Mouse (Mus musculus) cerebellum, postnatal 25 days (tissue): Measurements from ENCODE around the gene Dennd1a.
A peak's percentile ranks its signal among the peaks of the same experiment; 100 is the strongest.

ENCODE experiments used
- DNase-seq, 2 experiments: peaks; one replicate each; pipeline ENCODE4 v3.0.0; 2021; ENCODE audit warnings: mixed read lengths in 2 of 2

Dennd1a gene

DNA sequence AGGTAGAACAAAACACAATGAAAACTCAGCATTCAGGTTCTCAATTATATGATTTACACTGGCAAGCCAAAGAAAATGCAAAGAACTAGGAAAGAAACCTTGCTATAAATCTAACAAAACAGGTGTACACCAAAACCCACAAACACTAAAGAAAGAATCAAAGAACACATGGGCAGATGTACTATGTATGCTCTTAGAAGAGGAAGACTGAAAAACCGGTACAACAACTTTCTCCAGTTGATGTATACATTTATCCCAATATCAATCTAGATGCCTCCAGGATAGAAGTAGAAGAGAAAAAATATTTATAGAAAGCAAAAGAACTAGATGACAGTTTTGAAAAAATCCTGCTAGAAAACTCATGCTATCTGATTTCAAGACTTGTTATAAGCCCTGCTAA lies 184.5 kb downstream of the Dennd1a start:
- DNase-seq = no peak

DNA sequence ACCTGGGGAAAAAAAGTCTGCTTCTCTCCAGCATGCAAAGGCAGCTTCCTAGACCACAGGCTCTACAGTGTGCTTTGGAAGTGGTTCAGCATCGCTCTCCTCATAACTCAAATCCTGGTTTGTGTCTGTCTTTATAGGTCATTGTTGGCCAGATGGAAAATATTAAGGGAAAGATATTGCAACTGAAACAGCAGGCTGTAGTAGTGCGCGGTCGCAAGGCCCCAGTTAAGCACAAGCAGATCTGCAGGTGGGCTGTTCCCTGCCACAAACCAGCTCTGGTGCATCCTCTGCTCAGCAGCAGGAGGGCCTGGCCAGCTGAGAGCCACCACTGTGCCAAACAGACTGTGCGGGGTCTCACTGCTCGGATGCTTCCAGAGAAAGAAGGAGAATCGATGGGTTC lies 186.9 kb downstream of the Dennd1a start:
- DNase-seq = peak; percentile 35 to 37

DNA sequence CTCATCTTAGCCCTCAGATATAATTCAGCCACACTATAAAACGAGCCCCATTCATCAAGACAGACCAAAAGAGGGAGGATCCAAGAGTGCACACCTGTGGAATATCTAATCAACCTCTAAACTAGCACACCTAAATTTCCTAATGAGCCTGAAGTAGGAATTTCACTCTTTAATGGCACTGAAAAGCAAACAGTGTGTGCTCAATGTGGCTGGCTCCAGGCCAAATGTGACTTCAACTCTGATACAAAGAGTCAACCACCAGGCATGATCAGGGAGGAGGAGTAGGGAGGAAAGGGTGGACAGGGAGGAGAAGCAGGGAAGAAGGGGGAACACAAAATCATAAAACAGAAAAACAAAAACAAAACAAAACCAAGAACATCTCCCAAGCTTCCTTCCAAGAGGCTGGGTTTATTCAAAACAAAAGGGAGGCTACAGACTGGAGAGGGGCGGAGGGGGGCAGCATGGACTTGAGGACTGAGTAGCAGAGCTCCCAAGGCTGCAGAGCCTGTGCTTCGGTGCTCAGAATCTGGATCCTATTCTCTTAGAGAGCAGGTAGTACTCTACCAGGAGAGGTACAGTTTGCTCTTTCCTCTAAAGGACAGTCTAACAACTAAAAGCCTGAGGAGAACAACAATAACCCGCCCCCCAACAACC lies 187.9 kb downstream of the Dennd1a start:
- DNase-seq = peak; percentile 16 to 61

DNA sequence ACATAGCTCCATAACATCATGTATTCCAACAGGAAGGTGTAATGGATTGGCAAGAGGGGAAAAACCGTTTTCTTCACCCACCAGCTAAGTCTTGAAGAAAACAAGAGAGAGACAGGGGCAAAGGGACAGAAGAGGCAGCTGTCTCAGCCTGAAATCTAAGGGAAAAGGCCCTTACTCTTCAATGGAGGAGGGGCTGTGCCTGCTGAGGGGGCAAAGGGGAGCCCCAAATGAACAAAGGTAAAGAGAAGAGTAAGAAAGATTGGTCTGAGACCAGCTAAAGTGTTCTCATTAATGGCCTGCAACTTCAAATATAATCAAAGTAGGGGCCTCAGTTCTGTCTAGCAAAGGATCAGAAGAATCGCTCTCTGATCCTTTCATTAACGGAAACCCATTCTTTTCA lies 189.7 kb downstream of the Dennd1a start:
- DNase-seq = no peak

DNA sequence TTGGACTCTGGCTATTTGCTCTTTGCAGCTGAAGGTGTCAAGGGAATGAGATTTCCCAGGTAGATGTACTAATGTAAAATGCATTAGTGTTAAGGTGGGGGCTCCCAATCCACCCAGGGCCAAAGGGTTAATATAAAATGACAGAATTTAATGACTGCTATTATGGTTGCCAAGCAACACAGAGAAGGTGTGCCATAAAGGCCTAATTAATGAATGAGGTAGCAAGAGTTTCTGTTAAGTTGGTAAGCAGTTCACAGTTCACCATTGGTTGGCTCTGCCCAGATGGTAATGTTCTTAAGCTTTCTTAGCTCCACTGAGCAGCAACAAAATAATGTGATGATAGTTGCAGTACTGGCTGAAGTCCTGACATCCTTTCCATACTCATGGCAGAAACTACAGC lies 190.9 kb downstream of the Dennd1a start:
- no peak for DNase-seq

DNA sequence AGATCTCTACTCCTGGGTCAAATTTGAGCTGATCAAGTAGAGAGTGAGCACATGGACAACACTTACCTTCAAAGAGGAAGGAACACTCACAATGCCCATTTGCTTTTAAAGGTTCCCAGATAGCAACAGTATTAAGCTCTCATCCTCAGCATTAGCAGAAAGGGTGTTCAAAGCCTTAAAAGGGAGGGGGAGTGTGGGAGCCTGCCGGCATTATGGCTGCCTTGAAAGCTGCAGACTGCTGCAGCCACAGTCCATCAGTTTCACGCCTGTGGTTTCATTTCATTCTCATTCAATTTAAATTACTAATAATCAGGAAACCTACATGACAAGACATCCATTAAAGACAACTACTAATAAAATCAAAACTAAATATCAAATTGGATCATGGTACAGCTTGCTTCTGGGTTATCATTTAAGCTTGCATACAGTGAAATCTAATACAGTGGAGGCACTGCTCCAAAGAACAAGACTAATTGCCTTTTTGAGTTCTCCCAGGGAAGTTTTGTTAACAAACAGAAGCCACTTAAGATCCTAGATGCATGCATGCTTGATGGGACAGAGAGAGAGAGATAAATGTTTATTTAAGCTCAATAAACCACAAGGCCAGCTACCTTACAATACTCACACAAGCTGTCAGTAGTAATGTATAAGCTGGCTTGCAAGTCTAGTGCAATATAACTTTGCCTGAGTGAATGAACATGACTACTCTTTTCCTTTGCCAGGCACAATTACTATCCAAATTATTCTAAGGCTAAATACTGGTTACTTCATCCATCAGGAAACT lies 192.6 kb downstream of the Dennd1a start:
- no peak for DNase-seq

DNA sequence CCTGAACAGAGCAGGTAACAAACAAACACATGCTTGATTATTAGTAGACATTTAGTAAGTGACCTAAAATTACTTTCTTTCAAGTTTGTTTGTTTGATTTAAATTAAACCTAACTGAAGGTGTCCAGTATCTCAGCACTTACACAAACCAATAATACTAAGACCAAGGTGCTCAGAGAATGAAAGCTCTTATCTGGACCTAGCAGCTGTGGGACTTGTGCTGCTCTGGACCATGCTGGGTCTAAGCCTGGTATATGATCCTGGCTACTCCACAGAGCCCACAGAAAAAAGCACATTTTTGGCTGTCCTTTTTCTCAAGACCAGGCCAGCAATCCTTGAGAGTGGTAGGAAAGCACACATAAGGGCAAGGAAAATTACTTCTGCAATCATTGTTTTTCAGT lies 193.2 kb downstream of the Dennd1a start:
- no peak for DNase-seq

DNA sequence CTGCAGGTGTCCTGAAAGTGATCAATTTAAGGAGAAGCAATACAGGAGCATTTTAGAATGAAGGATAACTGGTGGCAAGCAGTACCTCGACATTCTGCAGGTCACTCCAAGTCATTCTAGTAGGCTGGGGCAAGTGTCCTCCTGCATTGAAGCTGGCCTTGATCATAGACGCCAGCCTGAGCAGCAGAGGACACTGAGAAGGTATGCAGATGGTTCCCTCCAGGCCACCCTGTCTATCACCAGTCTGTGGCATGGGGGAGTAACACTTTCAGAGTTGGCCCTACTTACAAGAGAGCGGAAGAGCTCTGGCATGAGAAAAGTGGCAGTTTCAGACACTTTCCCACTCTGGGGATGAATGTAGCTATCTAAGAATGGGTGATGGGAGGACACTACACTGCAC lies 193.9 kb downstream of the Dennd1a start:
- peak; percentile 37 to 59 for DNase-seq

DNA sequence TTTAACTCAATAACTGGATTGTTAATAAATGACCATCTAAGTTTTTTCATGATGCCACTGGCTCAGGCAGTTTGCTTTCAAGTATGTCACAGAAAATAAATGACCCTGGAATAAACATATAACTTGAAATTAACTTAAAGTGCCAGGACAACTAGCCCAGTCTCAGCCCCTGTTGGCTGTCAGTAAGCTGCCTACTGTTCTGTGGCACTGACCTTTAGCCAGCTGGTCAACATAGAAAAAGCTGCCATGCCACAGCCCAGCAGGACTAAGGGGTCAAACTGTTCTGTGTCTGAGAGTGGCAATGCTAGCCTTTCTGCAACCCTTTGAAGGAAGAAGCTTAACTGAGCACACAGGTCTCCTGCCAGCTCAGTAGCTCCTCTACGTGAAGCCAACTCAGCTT lies 198.8 kb downstream of the Dennd1a start:
- DNase-seq = peak; percentile 18 to 38

DNA sequence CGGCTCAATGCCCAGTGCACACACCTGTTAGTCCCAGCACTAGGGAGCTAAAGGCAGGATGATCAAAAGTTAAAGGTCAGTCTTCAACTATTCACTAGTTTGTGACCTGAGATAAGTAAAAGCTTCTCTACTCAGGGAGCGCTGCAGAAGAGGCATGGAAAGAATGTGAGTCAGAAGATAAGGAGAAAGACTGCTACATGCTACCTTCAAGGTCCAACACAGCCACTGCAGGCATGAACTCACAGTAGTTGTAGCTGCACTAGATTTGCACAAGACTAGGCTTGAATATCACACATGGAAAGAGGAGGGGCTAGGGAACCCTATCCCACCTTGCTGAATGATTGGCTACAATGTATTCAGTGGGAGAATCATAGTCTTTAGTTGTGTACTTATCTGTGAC lies 202.1 kb downstream of the Dennd1a start:
- DNase-seq = no peak

DNA sequence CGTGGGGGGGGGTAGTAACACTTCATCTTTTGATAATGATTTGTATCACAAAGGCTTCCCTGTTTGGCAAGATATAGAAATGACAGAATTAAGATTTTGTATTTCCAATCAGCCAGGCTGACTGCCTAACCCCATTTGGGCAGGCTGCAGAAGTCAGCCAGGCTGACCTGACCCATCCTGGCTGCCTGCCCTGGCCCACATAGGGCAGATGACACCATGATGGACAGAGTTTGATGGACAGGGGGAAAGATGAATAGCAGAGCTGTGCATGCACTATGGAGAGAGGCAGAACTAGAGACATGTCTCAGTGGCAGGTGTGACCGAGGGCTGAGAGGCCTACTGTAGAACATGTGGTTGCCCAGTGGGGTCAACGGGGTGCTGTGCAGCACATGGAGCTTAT lies 203.9 kb downstream of the Dennd1a start:
- peak; percentile 10 to 24 for DNase-seq

DNA sequence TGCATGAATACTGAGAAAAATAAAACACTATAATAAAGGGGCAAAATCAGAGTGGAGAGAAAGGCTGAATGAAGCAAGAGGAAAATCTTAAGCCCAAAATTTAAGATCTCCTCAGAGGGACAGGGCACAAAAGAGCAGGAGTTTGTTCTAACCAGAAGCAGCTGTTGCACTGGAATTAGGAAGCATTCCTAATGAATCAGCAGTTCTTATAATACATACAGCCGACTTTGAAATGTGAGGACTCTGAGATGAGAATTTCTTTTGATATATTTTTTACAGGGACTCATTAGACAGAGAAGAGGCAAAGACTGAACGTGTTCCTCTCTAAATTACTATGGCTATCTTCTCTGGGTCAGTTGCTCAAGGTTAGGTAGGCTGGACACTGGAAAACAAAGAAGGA lies 212.7 kb downstream of the Dennd1a start:
- no peak for DNase-seq

DNA sequence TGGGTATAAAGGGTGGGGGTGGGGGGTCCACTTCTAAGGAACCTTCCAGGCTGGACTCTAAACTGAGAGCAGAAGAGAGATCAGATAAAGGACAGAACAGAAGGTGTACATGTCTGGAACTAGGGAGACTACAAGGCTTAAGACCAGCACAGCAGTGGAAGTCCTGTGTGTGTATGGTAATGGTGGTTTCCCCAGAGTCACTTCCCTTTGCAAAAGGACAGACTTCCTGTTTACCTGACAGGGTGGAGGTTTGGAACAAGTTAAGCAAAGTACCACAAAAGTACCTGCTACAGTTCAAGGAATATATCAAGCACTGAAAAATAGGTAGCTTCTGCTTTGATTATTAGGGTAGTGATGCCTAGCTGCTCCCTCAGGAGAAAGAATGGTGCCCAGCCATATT lies 215.1 kb downstream of the Dennd1a start:
- DNase-seq = no peak

DNA sequence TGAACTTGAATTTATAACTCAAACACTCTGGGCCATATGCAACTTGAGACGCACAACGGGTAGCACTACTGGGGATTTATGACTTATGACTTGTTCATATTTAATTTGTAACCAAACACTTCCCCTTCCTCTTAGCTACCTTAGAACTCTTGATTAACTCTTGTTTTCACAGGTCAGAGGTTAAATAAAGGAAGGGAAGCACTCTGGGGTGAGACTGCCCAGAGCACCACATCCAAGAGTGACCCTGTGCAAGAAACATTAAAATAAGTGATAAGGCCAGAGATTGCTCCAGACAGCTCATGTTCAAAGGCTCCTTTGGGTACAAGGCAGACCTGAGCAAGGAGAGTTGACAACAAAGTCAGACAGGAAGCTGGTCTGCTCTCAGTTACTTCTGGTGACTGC lies 219.0 kb downstream of the Dennd1a start:
- DNase-seq = no peak

DNA sequence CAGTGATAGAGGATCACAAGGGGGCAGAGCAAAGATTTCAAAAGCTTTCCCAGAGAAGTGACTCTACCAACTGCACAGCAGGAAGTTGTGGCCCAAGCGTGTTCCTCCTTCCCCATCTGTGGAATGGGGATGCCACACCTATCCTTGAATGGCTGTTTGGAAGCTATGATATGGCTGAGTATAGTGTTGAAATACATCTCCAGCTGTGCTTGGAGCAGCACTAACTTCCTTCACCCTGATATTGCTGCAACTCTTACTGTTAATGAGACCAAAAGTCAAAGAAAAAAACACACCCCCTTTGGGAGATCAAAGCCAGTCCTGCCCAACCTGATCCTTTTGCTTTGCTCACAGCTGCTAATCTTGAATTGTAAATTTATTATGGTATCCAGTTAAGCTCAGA lies 221.3 kb downstream of the Dennd1a start:
- DNase-seq = no peak

DNA sequence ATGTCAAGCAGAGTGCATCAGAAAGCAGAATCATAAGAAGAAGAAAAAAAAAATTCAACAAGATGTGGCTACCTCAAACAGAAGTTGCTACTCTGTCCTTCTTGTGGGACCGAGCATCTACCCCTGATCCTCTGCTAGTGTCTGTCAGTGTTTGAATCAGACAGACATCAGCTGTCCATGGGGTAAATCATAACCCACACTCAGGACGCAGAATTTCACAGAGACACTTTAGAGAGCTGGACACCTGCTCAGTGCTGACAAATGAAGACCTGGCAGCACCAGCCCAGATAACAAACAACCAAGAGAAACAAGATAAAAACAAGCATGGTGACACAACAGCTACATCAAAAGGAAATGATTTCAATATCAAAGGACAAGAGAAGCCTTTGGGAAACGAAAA lies 222.9 kb downstream of the Dennd1a start:
- DNase-seq = no peak

DNA sequence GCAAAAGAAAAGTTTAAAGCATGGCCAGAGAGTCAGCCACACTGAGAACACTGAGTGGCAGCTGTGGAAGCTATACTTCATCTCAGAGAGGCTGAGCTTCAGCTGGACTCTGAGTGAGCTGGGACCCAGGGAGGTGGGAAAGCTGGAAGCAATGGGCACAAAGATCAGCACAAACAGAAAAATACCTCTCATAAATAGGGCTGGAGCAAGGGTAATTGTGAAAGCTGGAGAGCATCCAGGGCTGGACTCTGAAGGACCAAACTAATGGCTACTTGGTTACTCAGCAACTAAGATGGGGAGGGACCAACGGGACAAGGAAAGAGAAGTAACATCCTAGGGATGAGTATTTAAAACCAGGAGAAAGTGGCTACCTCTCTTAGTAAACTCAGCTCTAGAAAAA lies 225.0 kb downstream of the Dennd1a start:
- DNase-seq = no peak

DNA sequence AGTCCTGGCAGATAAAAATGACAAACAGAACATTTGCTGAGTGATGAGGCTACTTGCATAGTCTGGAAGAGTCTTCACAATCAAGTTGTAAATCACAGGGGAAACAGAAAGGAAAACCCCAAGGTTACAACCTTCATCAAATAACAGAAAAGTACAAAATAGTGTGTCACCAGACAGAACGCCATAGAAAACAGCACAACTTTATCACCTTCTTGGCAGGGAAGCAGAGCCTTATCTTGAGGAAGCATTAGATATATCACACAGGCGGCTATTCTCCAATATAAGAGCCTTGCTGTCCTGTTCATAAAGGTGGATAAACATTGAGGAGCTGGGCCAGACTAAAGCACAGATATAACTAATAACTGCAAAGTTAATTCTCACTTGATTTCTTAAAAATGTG lies 225.7 kb downstream of the Dennd1a start:
- DNase-seq = no peak

DNA sequence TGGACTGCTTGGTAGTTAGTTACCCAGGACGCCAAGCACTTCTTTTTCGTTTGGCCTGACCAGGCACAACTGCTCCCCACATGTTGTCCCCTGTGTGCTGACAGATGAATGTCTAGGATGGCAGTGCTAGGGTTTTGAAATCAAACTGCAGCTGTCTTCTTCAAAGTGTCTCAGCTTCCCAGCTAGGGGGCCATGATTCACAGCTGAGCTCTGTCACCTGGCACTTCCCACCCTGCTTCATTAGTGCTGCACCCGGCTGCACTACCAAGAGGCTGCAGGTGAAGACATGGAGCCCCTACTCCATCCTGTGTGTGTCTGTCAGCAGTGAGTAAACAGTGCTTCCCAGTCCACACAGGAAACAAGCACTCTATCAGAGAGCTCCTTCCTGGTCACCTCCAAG lies 234.8 kb downstream of the Dennd1a start:
- DNase-seq = no peak

DNA sequence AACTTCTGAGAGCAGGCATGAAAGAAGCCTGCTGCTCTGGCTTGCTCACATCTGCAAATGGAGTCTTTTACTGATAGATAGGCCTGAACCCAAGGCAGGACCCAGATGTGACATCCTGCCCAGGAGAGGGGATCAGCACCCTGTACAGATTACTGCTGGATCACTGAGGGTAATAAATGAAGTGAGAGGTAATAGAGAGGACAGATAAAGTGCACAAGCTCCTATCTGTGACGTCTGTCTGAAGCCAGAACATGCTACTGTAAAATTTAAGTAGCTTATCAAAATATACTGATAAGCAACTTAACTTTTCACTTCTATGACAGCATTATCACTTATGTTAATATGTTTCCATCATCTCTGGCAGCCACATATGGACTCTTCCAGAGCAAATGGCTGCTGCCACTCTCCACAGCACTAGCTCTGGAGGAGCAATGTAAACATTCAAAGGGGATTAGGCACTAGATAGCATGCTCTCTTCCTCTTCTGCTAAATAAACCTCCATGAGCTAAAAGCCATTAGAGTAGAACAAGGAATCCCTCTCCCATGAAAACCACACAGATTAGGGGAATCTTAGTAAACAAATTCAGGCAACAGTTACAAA lies 235.6 kb downstream of the Dennd1a start:
- no peak for DNase-seq

DNA sequence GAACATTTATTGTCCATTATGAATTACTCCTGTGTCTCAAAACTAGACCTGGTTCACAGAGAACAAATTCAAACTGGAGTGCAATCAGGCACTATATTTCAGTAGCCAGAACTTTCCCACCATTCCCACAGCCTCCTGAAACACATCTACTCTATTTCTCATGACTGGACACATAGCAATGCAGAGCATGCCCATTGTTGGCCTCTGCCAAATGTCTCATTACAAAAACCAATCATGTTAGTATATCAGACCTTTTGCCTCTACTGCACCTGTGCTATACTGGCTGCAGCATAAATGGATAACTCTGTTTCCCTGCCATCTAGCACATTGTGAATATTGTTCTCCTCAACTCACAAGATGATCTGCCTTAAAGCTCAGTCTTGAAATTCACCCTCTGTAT lies 238.2 kb downstream of the Dennd1a start:
- no peak for DNase-seq

DNA sequence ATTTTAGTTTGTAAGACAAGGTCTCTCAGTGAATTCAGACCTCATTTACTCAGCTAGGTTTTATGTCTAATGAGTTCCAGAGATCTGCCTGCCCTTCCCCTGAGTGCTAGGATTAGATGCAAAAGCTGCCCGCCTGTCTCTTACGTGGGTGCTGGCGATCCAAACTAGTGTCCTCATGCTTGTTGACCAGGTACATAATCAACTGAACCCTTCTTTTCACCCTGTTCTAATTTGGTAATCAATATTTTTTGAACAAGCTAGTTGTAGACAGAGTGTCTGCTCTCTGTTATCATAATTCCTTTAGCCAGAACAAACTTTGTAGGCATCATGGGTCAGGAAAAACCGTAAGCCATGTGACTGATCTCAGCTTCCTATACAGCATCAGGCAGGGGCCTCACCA lies 241.9 kb downstream of the Dennd1a start:
- no peak for DNase-seq

DNA sequence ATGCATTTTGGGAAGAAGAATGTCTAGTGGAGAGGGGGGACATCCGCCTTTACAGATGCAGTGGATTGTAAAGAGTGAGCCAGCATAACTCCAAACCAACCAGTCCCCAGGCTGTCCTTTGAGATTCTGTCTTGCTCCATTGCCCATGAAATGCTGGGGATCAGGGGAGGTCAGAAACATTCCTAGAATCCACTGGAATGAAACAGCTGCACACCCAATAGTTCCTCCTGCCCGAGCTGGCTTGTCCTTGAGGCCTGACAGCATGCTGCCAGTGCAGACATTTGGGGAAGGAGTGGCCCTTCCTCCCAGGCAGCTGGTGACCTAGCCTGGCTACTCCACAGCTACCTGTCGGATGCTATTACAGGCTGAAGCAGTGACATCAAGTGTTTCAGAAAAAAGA lies 246.3 kb downstream of the Dennd1a start:
- DNase-seq = peak; percentile 30 to 47

DNA sequence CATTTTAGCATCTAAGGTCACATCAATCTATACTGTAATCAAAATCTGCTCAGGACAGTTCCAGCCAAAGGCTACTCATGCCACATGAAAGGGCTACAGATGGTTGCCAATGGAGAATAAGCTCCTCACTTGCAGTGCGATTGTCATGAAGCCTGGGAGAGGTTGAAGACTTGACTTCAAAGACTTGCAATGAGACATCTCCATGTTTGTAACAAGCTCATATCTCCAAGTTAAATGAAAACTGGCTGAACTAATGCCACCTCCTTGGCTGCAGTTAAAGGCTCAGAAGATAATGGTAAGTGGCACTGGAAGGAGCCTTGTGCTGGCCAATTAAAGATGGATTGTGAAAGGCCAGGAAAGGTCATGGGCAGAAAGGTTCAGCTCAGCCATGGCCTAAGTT lies 247.6 kb downstream of the Dennd1a start:
- DNase-seq = no peak
